Mouse (Mus musculus) lung, postnatal 0 days (tissue): Measurements from ENCODE around the gene Rgs3.

ENCODE experiments used
- CTCF ChIP-seq: IDR thresholded peaks from 2 replicates; pipeline ENCODE4 v1.5.1; 2016; ENCODE audit warnings: antibody characterized with exemption, mild to moderate bottlenecking
- EP300 ChIP-seq: IDR thresholded peaks from 2 replicates; pipeline ENCODE4 v1.6.1; 2016; ENCODE audit warnings: antibody characterized with exemption, mild to moderate bottlenecking, control low read depth

- TF ChIP-seq CTCF, result no peak
- TF ChIP-seq EP300, result no peak
Measured at GRCm38 (mm10) chr4:62744534-62744956, 184.9 kb downstream of the Rgs3 start.
